Mouse (Mus musculus): Measurements from ENCODE around the gene Chd6. TPM values are rescaled to one million over a fixed set of nuclear protein-coding genes. Genes with fewer than 3 reads are reported as not detected.

Gene Chd6
- polyA plus RNA-seq, 1 experiment: 5.1 TPM

DNA sequence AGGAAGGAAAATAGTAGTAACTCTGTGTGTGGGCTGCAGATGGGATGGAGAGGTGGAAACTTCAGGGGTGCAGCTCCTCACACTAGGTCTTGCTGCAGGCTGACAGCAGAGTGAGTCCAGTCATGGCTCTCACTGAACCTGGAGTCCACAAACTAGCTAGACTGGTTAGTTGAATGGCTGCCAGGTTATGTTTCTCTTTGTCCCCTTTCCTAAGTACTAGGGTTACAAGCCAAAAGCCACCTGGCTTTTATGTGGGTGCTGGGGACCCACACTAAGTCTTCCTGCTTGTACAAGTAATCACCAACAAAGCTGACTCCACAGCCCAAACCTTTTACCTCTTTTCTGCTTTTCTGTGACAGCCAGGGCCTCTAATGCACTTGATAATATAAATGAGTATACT is 75.7 kb downstream of the Chd6 start:
- H3K36me3 ChIP-seq (ENCODE audit: control insufficient read depth, insufficient read depth): peaks cover 17% of the 10 kb centered on the region
- H3K79me2 ChIP-seq (ENCODE audit: control insufficient read depth, insufficient read depth): no peaks in the 10 kb centered on the region
- no peak overlapping the region for H3ac ChIP-seq (ENCODE audit: control insufficient read depth, insufficient read length)
- TF ChIP-seq TCF12 (IDR thresholded peaks at IDR 0.05; ENCODE audit: insufficient read depth, poor library complexity, severe bottlenecking): no peak
- TF ChIP-seq E2F4 (IDR thresholded peaks at IDR 0.05; ENCODE audit: insufficient read depth): no peak
- no peaks in the 10 kb centered on the region for H3K27me3 ChIP-seq (ENCODE audit: control insufficient read depth, insufficient read depth, insufficient read length)
- H3K4me3 ChIP-seq: no peak overlapping the region
- no peak overlapping the region for H3K4me2 ChIP-seq (ENCODE audit: low read depth)

- Histone ChIP-seq H3ac (ENCODE audit: control insufficient read depth, insufficient read length) (no peak overlapping the region), H3K4me3 (no peak overlapping the region), H3K36me3 (ENCODE audit: control insufficient read depth, insufficient read depth) (peaks cover 18% of the 10 kb centered on the region), H3K27me3 (ENCODE audit: control insufficient read depth, insufficient read depth, insufficient read length) (no peaks in the 10 kb centered on the region), H3K4me2 (ENCODE audit: low read depth) (no peak overlapping the region), H3K79me2 (ENCODE audit: control insufficient read depth, insufficient read depth) (no peaks in the 10 kb centered on the region)
- no peak for TF ChIP-seq REST (IDR thresholded peaks at IDR 0.05; ENCODE audit: insufficient read depth, insufficient read length)
Observed at GRCm38 (mm10) chr2:161032394-161032793, 76.5 kb downstream of the Chd6 start.

- H3K4me2 ChIP-seq (ENCODE audit: low read depth): no peak overlapping the region
Observed at GRCm38 (mm10) chr2:161024606-161025005, 84.3 kb downstream of the Chd6 start.

GRCm38 (mm10) chr2:161017913-161018312 is 91.0 kb downstream of the Chd6 start:
- peaks cover 38% of the 10 kb centered on the region for H3K36me3 ChIP-seq (ENCODE audit: control insufficient read depth, insufficient read depth)
- no peaks in the 10 kb centered on the region for H3K79me2 ChIP-seq (ENCODE audit: control insufficient read depth, insufficient read depth)

More at GRCm38 (mm10) chr2:161024606-161025005, 84.3 kb downstream of the Chd6 start:
- H3K4me3 ChIP-seq: no peak overlapping the region
- no peaks in the 10 kb centered on the region for H3K79me2 ChIP-seq (ENCODE audit: control insufficient read depth, insufficient read depth)
- TF ChIP-seq POLR2AphosphoS2 (IDR thresholded peaks at IDR 0.05; ENCODE audit: insufficient read length, low read depth) (no peak), SRF (IDR thresholded peaks at IDR 0.05; ENCODE audit: control insufficient read depth, insufficient read length, low read depth) (no peak), CEBPB (IDR thresholded peaks at IDR 0.05; ENCODE audit: insufficient read depth, poor library complexity, severe bottlenecking) (no peak), POLR2A (IDR thresholded peaks at IDR 0.05; ENCODE audit: insufficient read length, low read depth) (no peak), TCF3 (IDR thresholded peaks at IDR 0.05; ENCODE audit: insufficient read length, low read depth) (no peak), E2F4 (IDR thresholded peaks at IDR 0.05; ENCODE audit: insufficient read depth) (no peak), USF1 (IDR thresholded peaks at IDR 0.05; ENCODE audit: low read depth) (no peak), TCF12 (IDR thresholded peaks at IDR 0.05; ENCODE audit: insufficient read depth, poor library complexity, severe bottlenecking) (no peak), MAX (IDR thresholded peaks at IDR 0.05; ENCODE audit: low read depth) (no peak), MYOG (IDR thresholded peaks at IDR 0.05; ENCODE audit: control insufficient read depth in 1 of 3, insufficient read depth in 1 of 3, insufficient read length in 2 of 3, low read depth in 2 of 3) (no peak), MYOD1 (IDR thresholded peaks at IDR 0.05; ENCODE audit: control insufficient read depth in 1 of 3, insufficient read length in 2 of 3, low read depth in 2 of 3) (no peak), REST (IDR thresholded peaks at IDR 0.05; ENCODE audit: insufficient read depth, insufficient read length) (no peak)
- peaks cover 41% of the 10 kb centered on the region for H3K36me3 ChIP-seq (ENCODE audit: control insufficient read depth, insufficient read depth)
- H3K27me3 ChIP-seq (ENCODE audit: control insufficient read depth, insufficient read depth, insufficient read length): no peaks in the 10 kb centered on the region
- no peak overlapping the region for H3ac ChIP-seq (ENCODE audit: control insufficient read depth, insufficient read length)

GRCm38 (mm10) chr2:161012577-161013251 is 96.2 kb downstream of the Chd6 start:
- H3K4me3 ChIP-seq: no peak overlapping the region
- peaks cover 40% of the 10 kb centered on the region for H3K36me3 ChIP-seq (ENCODE audit: control insufficient read depth, insufficient read depth)
- no peaks in the 10 kb centered on the region for H3K27me3 ChIP-seq (ENCODE audit: control insufficient read depth, insufficient read depth, insufficient read length)
- TF ChIP-seq CEBPB (IDR thresholded peaks at IDR 0.05; ENCODE audit: insufficient read depth, poor library complexity, severe bottlenecking): no peak
- no peak for TF ChIP-seq TCF12 (IDR thresholded peaks at IDR 0.05; ENCODE audit: insufficient read depth, poor library complexity, severe bottlenecking)
- no peak for TF ChIP-seq MYOD1 (IDR thresholded peaks at IDR 0.05; ENCODE audit: control insufficient read depth in 1 of 3, insufficient read length in 2 of 3, low read depth in 2 of 3)
- TF ChIP-seq USF1 (IDR thresholded peaks at IDR 0.05; ENCODE audit: low read depth): no peak
- no peak for TF ChIP-seq REST (IDR thresholded peaks at IDR 0.05; ENCODE audit: insufficient read depth, insufficient read length)
- TF ChIP-seq MAX (IDR thresholded peaks at IDR 0.05; ENCODE audit: low read depth): no peak
- no peak for TF ChIP-seq E2F4 (IDR thresholded peaks at IDR 0.05; ENCODE audit: insufficient read depth)
- no peak for TF ChIP-seq POLR2AphosphoS2 (IDR thresholded peaks at IDR 0.05; ENCODE audit: insufficient read length, low read depth)
- no peak for TF ChIP-seq MYOG (IDR thresholded peaks at IDR 0.05; ENCODE audit: control insufficient read depth in 1 of 3, insufficient read depth in 1 of 3, insufficient read length in 2 of 3, low read depth in 2 of 3)
- no peak for TF ChIP-seq TCF3 (IDR thresholded peaks at IDR 0.05; ENCODE audit: insufficient read length, low read depth)
- TF ChIP-seq SRF (IDR thresholded peaks at IDR 0.05; ENCODE audit: control insufficient read depth, insufficient read length, low read depth): no peak
- TF ChIP-seq POLR2A (IDR thresholded peaks at IDR 0.05; ENCODE audit: insufficient read length, low read depth): no peak
- H3K79me2 ChIP-seq (ENCODE audit: control insufficient read depth, insufficient read depth): no peaks in the 10 kb centered on the region
- no peak overlapping the region for H3K4me2 ChIP-seq (ENCODE audit: low read depth)
- H3ac ChIP-seq (ENCODE audit: control insufficient read depth, insufficient read length): no peak overlapping the region

More at GRCm38 (mm10) chr2:161017913-161018312, 91.0 kb downstream of the Chd6 start:
- Histone ChIP-seq H3K4me2 (ENCODE audit: low read depth) (no peak overlapping the region), H3ac (ENCODE audit: control insufficient read depth, insufficient read length) (no peak overlapping the region), H3K4me3 (no peak overlapping the region), H3K27me3 (ENCODE audit: control insufficient read depth, insufficient read depth, insufficient read length) (no peaks in the 10 kb centered on the region)
- TF ChIP-seq MAX (IDR thresholded peaks at IDR 0.05; ENCODE audit: low read depth) (no peak), TCF3 (IDR thresholded peaks at IDR 0.05; ENCODE audit: insufficient read length, low read depth) (no peak), CEBPB (IDR thresholded peaks at IDR 0.05; ENCODE audit: insufficient read depth, poor library complexity, severe bottlenecking) (no peak), E2F4 (IDR thresholded peaks at IDR 0.05; ENCODE audit: insufficient read depth) (no peak), MYOG (IDR thresholded peaks at IDR 0.05; ENCODE audit: control insufficient read depth in 1 of 3, insufficient read depth in 1 of 3, insufficient read length in 2 of 3, low read depth in 2 of 3) (no peak), USF1 (IDR thresholded peaks at IDR 0.05; ENCODE audit: low read depth) (no peak), TCF12 (IDR thresholded peaks at IDR 0.05; ENCODE audit: insufficient read depth, poor library complexity, severe bottlenecking) (no peak), POLR2AphosphoS2 (IDR thresholded peaks at IDR 0.05; ENCODE audit: insufficient read length, low read depth) (no peak), REST (IDR thresholded peaks at IDR 0.05; ENCODE audit: insufficient read depth, insufficient read length) (no peak), SRF (IDR thresholded peaks at IDR 0.05; ENCODE audit: control insufficient read depth, insufficient read length, low read depth) (no peak), POLR2A (IDR thresholded peaks at IDR 0.05; ENCODE audit: insufficient read length, low read depth) (no peak), MYOD1 (IDR thresholded peaks at IDR 0.05; ENCODE audit: control insufficient read depth in 1 of 3, insufficient read length in 2 of 3, low read depth in 2 of 3) (no peak)
